Mouse (Mus musculus) bone marrow macrophage, adult 2 months (primary cell): Measurements from ENCODE around the gene Hist1h2bj. TPM values are rescaled to one million over a fixed set of nuclear protein-coding genes. Genes with fewer than 3 reads are reported as not detected.

ENCODE experiments used
- H3K27ac ChIP-seq: 2 replicates; pipeline ENCODE4 v1.5.1; 2012; ENCODE audit warnings: low read depth, low read length; ENCODE audit not compliant: insufficient read depth
- H3K4me1 ChIP-seq: 2 replicates; pipeline ENCODE4 v1.6.1; 2012; ENCODE audit warnings: low read length; ENCODE audit not compliant: control insufficient read depth, insufficient read depth
- H3K4me3 ChIP-seq: 2 replicates; pipeline ENCODE4 v1.5.1; 2012; ENCODE audit warnings: mild to moderate bottlenecking, low read length, moderate library complexity; ENCODE audit not compliant: insufficient read depth
- CTCF ChIP-seq: IDR thresholded peaks from 2 replicates; pipeline ENCODE4 v1.5.1; 2012; ENCODE audit warnings: low read depth, mild to moderate bottlenecking, low read length, moderate library complexity
- POLR2A ChIP-seq: IDR thresholded peaks from 2 replicates; pipeline ENCODE4 v1.6.1; 2012; ENCODE audit warnings: mild to moderate bottlenecking, low read depth, low read length, borderline replicate concordance
- polyA plus RNA-seq: library from polyadenylated mRNA; stranded (reverse); fragments of >200 nt; gene quantifications from 2 replicates; pipeline ENCODE4 v1.2.4, GENCODE M21; 2012; ENCODE audit not compliant: missing spikeins, insufficient read depth, insufficient read length

Hist1h2bj gene
- polyA plus RNA-seq, 1 experiment: 1.4 TPM

DNA sequence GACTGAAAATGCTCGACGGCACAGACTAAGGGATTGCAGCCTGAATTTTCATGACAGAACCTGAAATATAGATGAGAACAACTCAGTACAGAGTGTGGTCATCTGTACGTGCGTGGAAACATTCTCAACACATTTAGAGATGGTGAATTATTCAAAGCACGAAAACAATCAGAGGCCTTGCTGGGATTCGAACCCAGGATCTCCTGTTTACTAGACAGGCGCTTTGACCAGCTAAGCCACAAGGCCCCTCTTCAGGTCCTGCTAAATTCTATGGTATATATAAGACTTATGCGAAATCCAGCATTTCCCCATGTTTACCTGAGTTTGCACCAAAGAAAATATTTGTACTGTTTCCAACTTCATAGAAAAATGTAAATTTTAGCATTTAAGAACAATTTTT is 13.1 kb upstream of the Hist1h2bj start:
- TF ChIP-seq CTCF: no peak
- TF ChIP-seq POLR2A: no peak
- Histone ChIP-seq H3K27ac (no peak overlapping the region), H3K4me1 (peaks cover 2% of the 10 kb centered on the region; the same call in 1 of the 2 replicates), H3K4me3 (no peak overlapping the region)

GRCm38 (mm10) chr13:22030493-22030892 is 12.5 kb upstream of the Hist1h2bj start:
- no peak overlapping the region for H3K27ac ChIP-seq
- peaks cover 2% of the 10 kb centered on the region; the same call in 1 of the 2 replicates for H3K4me1 ChIP-seq
- H3K4me3 ChIP-seq: no peak overlapping the region
- TF ChIP-seq POLR2A: no peak
- no peak for TF ChIP-seq CTCF

- peak overlapping the region; percentile 54 for H3K4me3 ChIP-seq
- peak overlapping the region; percentile 73 for H3K27ac ChIP-seq
- TF ChIP-seq POLR2A: no peak
- TF ChIP-seq CTCF: no peak
- peaks cover 8% of the 10 kb centered on the region; the same call in 1 of the 2 replicates for H3K4me1 ChIP-seq
These were observed 9.1 kb upstream of the Hist1h2bj start for GRCm38 (mm10) chr13:22033741-22034442.

DNA sequence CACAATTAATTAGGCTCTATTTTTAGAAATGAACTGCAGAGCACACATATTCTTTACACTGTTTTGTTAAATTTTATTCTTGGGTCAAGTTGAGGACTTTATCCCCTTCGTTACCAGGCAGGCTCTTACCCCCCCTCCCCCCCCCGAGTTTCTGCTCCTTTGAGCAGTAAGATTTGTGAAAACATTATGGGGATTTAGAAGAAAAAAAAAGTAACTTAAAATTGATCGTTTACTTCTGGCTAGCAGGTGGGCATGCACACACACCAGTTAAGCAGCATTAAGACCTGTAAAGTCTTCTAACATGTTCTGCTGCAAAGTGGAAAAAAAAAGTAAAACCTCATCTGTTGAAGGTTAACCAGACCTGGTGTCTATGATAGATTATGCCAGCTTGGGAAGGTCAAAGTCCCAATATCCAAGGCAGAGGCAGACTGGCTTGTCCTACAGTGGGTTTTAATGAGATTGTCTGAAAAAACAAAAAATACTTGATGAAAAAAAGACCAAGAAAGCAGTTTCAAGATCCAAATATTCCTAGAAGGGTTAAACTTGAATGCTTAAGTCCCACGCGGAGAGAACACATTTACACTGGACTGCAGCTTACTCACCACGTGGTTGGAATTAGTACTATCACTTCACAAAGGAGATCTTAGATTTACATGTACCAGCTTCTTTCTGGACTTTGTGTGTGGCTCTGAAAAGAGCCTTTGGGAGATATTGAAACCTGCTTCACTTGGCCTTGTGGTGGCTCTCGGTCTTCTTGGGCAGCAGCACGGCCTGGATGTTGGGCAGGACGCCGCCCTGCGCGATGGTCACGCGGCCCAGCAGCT is 8.4 kb upstream of the Hist1h2bj start:
- Histone ChIP-seq H3K27ac (peak overlapping the region; percentile 73), H3K4me1 (peaks cover 8% of the 10 kb centered on the region; the same call in 1 of the 2 replicates)

GRCm38 (mm10) chr13:22035267-22036148 is 7.5 kb upstream of the Hist1h2bj start, which contains the start of the genes Hist1h2ah and Hist1h2bk:
TSS of gene Hist1h2ah (minus strand) at chr13:22035568.
TSS of gene Hist1h2bk (plus strand) at chr13:22035870.
- Histone ChIP-seq H3K4me3 (peak within 1 kb of the TSS; percentile 55), H3K4me1 (peaks cover 12% of the 10 kb centered on the region; the same call in 1 of the 2 replicates), H3K27ac (peak within 1 kb of the TSS; percentile 79)

More for the DNA sequence above, 8.4 kb upstream of the Hist1h2bj start:
- no peak for TF ChIP-seq POLR2A
- TF ChIP-seq CTCF: no peak
- peak overlapping the region; percentile 54 for H3K4me3 ChIP-seq

DNA sequence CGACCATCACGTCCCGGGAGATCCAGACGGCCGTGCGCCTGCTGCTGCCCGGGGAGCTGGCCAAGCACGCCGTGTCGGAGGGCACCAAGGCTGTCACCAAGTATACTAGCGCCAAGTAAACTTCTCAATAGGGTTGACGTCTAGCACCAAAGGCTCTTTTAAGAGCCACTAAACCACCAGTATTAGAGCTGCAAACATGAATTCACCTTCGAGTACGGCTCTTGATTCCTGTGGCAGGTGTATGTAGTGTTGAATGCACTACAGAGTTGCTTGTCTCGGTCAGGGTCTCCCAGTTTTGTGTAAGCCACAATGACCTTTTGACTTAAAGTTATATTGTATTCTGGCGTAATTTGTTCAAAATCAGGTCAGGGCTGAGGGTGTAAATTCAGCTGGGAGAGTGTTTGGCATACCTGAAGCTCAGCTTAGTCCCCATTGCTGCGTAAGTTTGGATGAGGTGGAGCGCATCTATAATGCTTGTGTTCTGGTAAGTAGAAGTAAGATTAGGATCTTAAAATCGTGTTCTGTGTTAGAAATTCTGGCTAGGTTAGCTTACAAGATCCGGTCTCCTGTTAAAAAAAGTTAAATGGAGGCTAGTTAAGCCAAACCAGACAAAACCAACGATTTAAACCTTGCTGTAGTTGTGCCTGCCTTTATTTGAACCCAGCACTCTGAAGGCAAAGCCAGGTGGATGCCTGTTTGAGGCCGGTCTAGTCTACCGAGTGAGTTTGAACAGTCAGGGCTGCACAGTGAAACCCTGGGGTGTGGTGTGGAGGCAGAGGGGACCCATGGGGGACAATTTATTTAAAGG is 6.7 kb upstream of the Hist1h2bj start:
- peaks cover 12% of the 10 kb centered on the region; the same call in 1 of the 2 replicates for H3K4me1 ChIP-seq
- H3K4me3 ChIP-seq: peak overlapping the region; percentile 27
- peak overlapping the region; percentile 41 for H3K27ac ChIP-seq
- no peak for TF ChIP-seq CTCF
- TF ChIP-seq POLR2A: no peak

- peaks cover 12% of the 10 kb centered on the region; the same call in 1 of the 2 replicates for H3K4me1 ChIP-seq
- TF ChIP-seq CTCF: no peak
- no peak for TF ChIP-seq POLR2A
- peak overlapping the region; percentile 41 for H3K27ac ChIP-seq
- no peak overlapping the region for H3K4me3 ChIP-seq
These were observed 6.0 kb upstream of the Hist1h2bj start for GRCm38 (mm10) chr13:22036986-22037385.

GRCm38 (mm10) chr13:22037415-22037814 is 5.6 kb upstream of the Hist1h2bj start:
- Histone ChIP-seq H3K4me1 (peaks cover 12% of the 10 kb centered on the region; the same call in 1 of the 2 replicates), H3K4me3 (no peak overlapping the region), H3K27ac (no peak overlapping the region)
- TF ChIP-seq CTCF: no peak

GRCm38 (mm10) chr13:22039364-22039763 is 3.6 kb upstream of the Hist1h2bj start:
- Histone ChIP-seq H3K4me3 (no peak overlapping the region), H3K27ac (peak overlapping the region; percentile 55; the same call in 1 of the 2 replicates), H3K4me1 (peaks cover 10% of the 10 kb centered on the region; the same call in 1 of the 2 replicates)
- TF ChIP-seq POLR2A (no peak), CTCF (no peak)
